In genomic region chr6:148375618-148376209, GRCm38 (mm10) we compare ENCODE assay signal across 22 mouse cellular contexts.
"Had no signal": no experiment of that assay in that cellular context is flagged by ENCODE, and none has a peak within 500 bp of the region (broad histone marks: within the 10 kb centered on the region; RNA-seq: fewer than 3 reads in every experiment).

No protein-coding gene starts in this region.

- ATAC-seq: liver, embryonic 12.5 days; midbrain, embryonic 15.5 days had no signal

- H3K27ac ChIP-seq: limb, embryonic 10.5 days; limb, embryonic 13.5 days; liver, embryonic 12.5 days; liver, embryonic 15.5 days; lung, embryonic 15.5 days; midbrain, embryonic 12.5 days; midbrain, embryonic 15.5 days; neural tube, embryonic 13.5 days had no signal

- H3K4me3 ChIP-seq: limb, embryonic 10.5 days; limb, embryonic 13.5 days; liver, embryonic 12.5 days; liver, embryonic 15.5 days; lung, embryonic 15.5 days; midbrain, embryonic 12.5 days; midbrain, embryonic 15.5 days; myocyte; neural tube, embryonic 13.5 days had no signal

- H3K9me3 ChIP-seq: limb, embryonic 10.5 days; liver, embryonic 12.5 days; liver, embryonic 15.5 days; lung, embryonic 15.5 days; midbrain, embryonic 12.5 days; midbrain, embryonic 15.5 days had no signal

- H3K36me3 ChIP-seq: limb, embryonic 10.5 days; limb, embryonic 13.5 days; liver, embryonic 12.5 days; liver, embryonic 15.5 days; lung, embryonic 15.5 days; midbrain, embryonic 12.5 days; midbrain, embryonic 15.5 days; neural tube, embryonic 13.5 days had no signal

- H3K27me3 ChIP-seq: limb, embryonic 13.5 days; liver, embryonic 12.5 days; liver, embryonic 15.5 days; lung, embryonic 15.5 days; midbrain, embryonic 12.5 days; midbrain, embryonic 15.5 days; neural tube, embryonic 13.5 days had no signal

- H3K9ac ChIP-seq: limb, embryonic 13.5 days; liver, embryonic 12.5 days; liver, embryonic 15.5 days; lung, embryonic 15.5 days; midbrain, embryonic 12.5 days; midbrain, embryonic 15.5 days; neural tube, embryonic 13.5 days had no signal

- H3K4me2 ChIP-seq: limb, embryonic 13.5 days; liver, embryonic 12.5 days; liver, embryonic 15.5 days; lung, embryonic 15.5 days; midbrain, embryonic 12.5 days; midbrain, embryonic 15.5 days; neural tube, embryonic 13.5 days had no signal

- H3K4me1 ChIP-seq: liver, embryonic 12.5 days; liver, embryonic 15.5 days; lung, embryonic 15.5 days; midbrain, embryonic 12.5 days; midbrain, embryonic 15.5 days; neural tube, embryonic 13.5 days had no signal

- DNase-seq: kidney, adult 18-20 months; kidney, adult 9 months; kidney, postnatal 14 days; kidney, postnatal 4 days; layer of hippocampus, adult 9-11 months; layer of hippocampus, postnatal 36 days; liver; lung, adult 18-20 months; lung, postnatal 10 days; lung, postnatal 4 days; retina, postnatal 1 day; thymus, adult 18-20 months; thymus, postnatal 36 days had no signal
